Mouse (Mus musculus) megakaryocyte, embryonic 14.5 days (primary cell): ENCODE data around the gene Fam198b.

Source experiments
- FLI1 ChIP-seq: IDR thresholded peaks from 2 replicates; pipeline ENCODE4 v1.6.1; 2012; ENCODE audit warnings: low read length, inconsistent platforms, mixed read lengths
- GATA1 ChIP-seq: IDR thresholded peaks from 3 replicates; pipeline ENCODE4 v1.6.1; 2012; ENCODE audit warnings: mixed read lengths, low read length, inconsistent platforms, borderline replicate concordance

GRCm38 (mm10) chr3:79916185-79916584 is 31.9 kb downstream of the Fam198b start:
- TF ChIP-seq GATA1 (no peak), FLI1 (no peak)
